Mouse (Mus musculus) testis, postnatal 14 days (tissue): ENCODE results near the gene Cope.

Experiments
- DNase-seq: peaks from one replicate; pipeline ENCODE4 v3.0.0; 2021; ENCODE audit warnings: low spot score

Cope gene

DNA sequence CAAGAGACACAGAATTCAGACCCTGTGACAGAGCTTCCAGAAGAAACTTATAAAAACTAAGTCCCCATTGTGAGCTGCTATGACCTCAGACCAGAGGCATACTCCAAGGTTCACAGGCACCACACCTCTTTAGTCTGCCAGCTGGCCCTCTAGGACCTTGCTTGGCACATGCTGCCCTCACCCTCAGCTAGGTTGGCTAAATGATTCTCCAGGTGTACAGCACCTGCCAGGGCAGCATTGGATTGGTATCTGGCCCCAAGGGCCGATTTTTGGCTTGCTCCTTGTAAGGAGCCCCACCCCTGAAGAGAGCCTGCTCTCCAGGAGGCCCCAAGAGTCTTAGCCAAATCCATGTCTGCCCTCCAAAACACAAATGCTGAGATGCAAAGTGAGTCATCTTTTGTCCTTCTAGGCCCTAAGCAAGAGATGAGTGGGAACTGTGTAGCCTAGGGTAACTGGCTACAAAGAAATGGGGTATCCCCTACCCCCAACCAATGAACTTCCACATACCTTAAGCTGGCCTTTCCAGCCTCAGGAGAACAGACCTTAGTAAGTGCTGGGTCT is 45.6 kb downstream of the Cope start:
- no peak for DNase-seq

DNA sequence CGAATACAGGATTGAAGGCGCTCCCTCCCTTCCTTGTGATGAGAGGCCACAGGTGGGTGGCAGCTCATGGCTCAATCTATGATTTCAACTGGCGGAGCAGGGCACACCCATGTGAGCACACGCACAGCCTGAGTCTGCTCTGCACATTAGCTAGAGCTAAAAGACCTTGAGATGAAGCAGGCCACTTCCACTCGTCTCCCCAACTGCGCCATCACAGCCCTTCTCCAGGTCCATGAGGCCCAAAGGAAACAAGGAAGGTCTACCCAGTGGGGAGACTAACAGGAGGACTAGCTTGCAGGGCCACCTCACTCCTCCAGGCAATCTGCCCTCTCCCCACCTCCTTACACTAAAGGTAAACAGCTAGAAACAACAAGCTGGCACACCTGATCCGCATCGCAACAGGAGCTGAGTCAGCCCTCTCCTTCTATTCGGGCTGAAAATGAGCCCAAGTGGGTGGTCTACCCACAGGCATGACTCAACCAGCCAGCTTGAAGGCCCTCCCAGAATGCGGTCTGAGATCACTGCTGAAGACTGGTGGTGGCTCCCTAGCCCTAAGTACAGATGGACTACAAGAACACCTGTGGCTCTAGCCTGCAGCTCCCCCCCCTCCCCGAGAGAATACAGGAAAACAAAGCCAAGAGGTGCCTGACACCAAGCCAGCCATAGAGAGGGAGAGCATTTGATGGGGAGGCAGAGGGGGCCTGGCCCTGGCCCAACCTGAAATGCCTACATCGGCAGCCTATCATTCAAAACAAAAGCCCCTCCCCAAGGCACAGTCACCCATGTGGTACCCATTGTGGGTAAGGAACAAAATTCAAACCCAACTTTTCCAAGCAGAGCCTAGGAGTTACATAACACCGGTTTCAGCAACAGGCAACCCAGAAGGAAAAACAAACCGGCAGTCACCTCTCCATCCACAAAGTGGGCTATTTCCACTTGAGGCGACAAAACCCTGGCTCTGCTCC is 49.0 kb downstream of the Cope start:
- no peak for DNase-seq

DNA sequence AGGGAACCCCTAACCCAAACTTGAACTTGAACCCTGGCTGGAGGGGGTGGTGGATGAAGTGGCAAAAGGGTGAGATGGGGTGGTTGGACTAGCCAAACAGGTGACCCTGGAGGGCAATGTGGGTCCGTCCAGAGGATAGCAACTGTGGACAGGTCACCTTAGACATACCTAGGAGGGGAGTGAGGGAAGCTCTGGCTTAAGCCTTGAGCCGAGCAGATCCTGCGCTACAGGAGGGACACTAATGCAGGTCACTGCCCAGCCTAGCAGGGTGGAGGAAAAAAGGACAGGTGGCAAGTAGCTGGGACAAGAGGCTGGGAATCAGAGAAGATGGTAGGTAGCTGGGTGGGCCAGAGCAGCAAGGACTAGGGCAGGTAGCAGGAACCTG is 49.7 kb downstream of the Cope start:
- no peak for DNase-seq

DNA sequence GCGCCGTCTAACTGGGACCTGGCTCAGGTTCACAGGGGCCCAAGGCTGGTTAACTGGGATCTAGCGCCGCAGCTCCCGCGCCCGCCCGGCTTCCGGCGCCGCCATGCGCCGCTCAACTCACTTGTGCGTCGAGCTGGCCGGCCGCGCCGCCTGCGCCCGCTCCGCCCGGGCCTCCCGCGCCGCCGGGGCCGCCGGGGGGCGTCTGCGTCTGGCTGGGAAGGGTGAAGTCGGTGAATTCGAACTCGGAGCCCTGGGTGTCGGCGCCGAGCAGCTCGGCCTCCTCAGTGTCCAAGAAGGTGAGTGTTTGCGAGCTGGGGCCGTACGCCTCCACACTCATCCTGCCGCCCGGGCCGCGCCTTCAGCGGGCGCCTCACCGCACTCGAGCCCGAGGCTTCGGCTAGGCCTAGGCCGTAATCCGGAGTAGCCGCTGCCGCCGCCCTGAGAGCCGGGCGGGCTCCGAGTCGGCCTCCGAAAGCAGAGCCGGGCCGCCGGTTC is 50.4 kb downstream of the Cope start:
- peak; percentile 78 for DNase-seq

DNA sequence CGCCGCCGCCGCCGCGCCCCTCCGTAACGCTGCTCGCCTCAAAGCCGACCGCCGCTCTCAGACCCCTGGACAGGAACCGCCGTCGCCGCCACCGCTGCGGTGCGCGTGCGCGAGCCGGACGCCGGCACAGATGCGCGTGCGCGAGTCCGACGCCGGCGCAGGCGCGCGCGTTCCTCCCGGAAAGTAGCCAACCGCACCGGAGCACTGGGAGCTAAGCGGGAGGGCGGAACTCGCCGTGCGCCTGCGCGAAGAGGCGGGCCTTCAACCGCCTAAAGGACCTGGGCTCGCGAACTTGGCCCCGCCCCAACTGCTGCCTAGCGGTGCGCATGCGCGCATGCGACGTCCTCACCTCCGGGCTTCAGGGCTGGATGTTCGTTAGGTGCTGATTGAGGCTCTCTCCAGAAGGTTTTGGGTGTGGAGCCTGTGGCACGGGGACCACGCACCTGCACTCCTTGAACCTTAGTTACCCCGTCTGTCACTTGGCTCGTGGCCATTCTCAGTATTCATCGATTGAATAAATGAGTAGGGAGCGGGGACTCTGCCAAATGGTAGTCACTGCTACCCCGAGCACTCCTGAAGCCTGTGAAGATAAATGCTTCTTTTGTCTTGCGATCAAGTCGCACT is 51.0 kb downstream of the Cope start, which contains the start of gene Upf1:
TSS of gene Upf1 (minus strand) at position 85 of the 624 bp plus-strand sequence.
- DNase-seq: peak; percentile 99

DNA sequence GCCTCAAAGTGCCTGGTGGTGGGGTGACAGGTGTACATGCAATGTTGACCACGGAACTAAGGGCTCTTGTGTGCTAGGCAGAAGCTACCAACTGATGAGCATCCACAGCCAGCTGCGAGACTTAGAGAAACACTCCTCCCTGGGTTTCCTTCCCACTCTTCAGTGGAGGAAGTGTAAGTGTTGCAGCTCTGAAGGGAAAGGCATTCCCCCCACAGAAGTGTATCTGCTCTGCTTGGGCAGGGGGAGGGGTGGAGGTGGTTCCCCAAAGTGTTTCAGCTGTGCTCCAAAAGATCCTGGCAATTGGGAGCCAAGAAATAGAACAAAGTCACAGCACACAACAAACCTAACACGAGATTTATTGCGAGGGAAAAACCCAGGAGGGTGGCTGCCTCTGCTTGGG is 51.7 kb downstream of the Cope start:
- no peak for DNase-seq

DNA sequence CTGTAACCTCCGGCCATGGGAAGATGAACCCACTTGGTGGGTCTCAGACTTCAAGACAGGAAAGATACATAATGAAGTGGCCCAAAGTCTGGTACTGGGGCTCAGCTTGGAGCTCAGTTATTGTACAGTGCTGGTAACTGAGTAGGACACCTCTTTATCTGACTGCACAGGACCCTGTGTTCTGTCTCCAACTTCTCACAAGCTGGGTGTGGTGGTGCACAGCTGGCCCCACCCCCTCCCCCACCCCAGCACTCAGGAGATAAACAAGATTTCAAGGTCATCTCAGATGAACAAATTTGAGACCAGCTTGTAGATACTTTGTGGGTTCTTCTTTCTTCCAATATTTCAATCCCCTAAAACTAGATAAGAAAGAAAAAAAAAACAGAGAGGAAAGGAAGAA is 53.8 kb downstream of the Cope start:
- no peak for DNase-seq

DNA sequence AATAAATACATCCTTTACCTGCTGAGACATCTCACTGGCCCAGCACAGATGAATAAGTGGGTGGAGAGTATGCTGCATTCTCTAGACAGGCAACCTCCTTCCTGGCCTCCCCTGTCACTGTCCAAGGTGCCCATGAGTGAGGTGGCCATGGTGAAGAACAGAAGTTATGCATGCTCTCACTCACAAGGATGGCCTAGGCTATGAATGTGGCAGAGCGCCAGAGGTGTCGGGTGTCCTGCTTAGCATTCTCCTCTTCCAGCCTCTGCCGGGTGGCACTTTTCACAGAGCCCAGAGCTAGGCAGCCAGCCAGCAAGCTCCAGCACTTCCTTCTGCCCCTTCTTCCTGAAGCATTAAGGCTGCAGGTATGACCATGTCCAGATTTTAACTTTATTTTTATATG is 57.1 kb downstream of the Cope start:
- DNase-seq: no peak

DNA sequence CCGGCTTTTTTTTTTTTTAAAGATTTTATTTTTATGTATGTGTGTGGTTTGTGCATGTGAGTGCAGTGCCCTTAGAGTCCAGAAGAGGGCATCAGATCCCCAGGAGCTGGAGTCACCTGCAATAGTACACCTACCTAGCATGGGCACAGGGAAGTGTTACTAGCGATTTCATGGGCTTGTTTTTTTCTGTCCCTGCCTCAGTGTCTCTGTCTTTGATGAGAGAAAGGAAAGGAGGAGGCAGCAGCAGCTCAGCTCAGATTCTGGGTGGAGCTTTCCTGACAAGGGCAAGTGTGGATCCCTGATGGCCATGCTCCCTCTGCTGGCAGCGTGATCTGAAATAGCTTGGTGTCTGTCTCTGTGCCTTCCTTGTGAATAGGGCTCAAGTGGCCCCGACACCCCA is 58.5 kb downstream of the Cope start:
- no peak for DNase-seq

DNA sequence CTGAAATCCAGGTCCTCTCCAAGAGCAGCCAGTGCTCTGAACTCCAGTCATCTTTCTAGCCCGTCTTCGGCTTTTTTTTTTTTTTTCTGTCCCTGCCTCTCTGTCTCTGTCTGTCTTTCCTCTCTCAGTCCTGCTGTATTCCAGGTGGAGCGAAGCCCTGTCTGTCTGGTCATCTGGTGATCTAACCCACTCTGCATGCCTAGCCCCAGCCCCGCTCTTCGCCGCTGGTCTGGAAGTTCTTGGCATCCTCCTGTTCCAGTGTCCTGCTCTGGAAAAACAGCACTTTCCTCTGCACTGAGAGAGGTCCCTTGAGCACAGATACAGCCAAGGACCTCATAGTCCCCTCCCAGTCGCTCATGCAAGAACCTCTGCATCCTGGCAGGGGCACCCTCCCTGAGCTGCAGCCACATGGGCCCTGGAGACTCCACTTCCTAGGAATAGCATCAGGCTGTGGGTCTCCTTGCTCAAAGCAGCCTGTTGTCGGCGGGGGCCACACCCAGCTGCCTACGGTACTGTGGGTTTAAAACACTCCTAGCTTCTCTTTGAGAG is 59.2 kb downstream of the Cope start:
- DNase-seq: no peak
